Mouse (Mus musculus): ENCODE data around the gene Sgk2. TPM values are rescaled to one million over a fixed set of nuclear protein-coding genes. Genes with fewer than 3 reads are reported as not detected.

Gene Sgk2
- polyA plus RNA-seq, 1 experiment from 2014 or later = not detected

DNA sequence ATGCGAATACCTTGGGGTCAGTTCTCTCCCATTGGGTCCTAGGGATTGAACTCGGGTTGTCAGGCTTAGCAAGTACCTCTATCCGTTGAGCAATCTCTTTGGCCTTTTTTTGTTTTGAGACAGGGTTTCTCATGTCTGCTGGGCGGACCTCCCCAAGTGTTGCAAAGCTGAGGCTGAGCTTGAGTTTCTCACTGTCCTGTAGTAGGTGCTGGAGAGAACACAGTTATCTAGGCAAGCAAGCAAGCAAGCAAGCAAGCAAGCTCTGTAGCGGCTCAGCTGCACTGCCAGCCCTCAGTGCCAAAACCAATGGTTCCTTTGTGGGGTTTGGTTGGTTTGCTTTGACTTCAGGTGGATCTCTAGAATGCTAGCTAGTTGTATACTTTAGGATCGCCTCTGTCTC is 73.5 kb downstream of the Sgk2 start:
- no peak overlapping the region for H3K27ac ChIP-seq (ENCODE audit: low read depth, low read length)
- ATAC-seq (ENCODE audit: insufficient read depth, low FRiP score, low TSS enrichment) (no peak), DNase-seq (ENCODE audit: low spot score) (no peak)
- H3K9ac ChIP-seq (ENCODE audit: low read length) = no peak overlapping the region
- no peaks in the 10 kb centered on the region for H3K36me3 ChIP-seq (ENCODE audit: control insufficient read depth, insufficient read depth, low read length)
- no peak overlapping the region for H3K4me3 ChIP-seq (ENCODE audit: low read depth, low read length)
- H3K4me2 ChIP-seq (ENCODE audit: low read depth) = no peak overlapping the region
- H3K4me1 ChIP-seq (ENCODE audit: control insufficient read depth, insufficient read depth, low read length) = peaks cover 5% of the 10 kb centered on the region
- H3K9me3 ChIP-seq (ENCODE audit: control insufficient read depth, low read length) = no peaks in the 10 kb centered on the region
- no peaks in the 10 kb centered on the region for H3K27me3 ChIP-seq (ENCODE audit: control insufficient read depth, insufficient read depth, low read length)
- WGBS = 79% methylated on average over 6 of the region's 6 CpGs

DNA sequence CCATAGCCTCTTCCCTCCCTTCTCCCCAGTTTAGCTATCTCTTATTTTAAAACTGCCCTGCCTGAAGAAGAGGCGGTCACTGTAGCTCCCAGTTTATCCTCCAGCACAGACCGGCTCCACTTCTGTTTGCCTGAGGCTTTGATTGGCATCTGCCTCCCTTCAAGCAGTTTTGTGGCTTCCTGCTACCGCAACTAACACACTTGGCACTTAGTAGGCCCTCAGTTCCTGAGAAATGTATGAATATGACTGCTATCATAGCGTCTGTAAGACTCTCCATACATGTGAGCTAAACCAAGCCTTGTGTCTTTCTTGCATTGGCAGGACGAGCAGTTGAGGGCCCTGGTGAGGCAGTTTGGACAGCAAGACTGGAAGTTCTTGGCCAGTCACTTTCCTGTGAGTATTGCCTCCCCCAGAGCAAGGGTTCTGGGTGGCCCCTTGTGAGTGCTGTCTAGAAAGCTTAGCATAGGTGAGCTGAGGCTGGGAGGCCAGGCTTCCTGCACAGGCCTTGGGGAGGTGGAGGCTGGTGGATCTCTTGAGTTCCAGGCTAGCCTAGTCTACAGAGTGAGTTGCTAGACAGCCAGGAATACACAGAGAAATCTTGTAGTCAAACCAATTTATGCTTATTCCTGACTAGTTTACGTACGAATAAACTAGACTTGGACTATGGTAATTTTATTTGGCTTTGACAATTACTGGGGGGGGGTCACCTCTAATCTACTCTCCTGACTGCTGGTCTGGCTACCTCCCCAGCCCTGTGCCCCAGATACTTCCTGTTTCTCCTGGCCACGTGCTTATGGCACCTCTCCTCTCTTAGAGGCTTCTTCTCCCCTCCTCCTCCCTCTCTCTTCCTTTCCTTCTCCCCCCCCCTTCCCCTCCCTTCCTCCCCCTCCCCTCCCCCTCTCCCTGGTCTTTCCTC is 74.3 kb downstream of the Sgk2 start:
- DNase-seq (ENCODE audit: low spot score) (no peak), ATAC-seq (ENCODE audit: insufficient read depth, low FRiP score, low TSS enrichment) (no peak)
- Histone ChIP-seq H3K4me1 (ENCODE audit: control insufficient read depth, insufficient read depth, low read length) (0 out of 2 replicates have a peak, but pooled peaks cover 2% of the 10 kb centered on the region), H3K27me3 (ENCODE audit: control insufficient read depth, insufficient read depth, low read length) (no peaks in the 10 kb centered on the region), H3K27ac (ENCODE audit: low read depth, low read length) (no peak overlapping the region), H3K9ac (ENCODE audit: low read length) (no peak overlapping the region), H3K36me3 (ENCODE audit: control insufficient read depth, insufficient read depth, low read length) (no peaks in the 10 kb centered on the region), H3K4me3 (ENCODE audit: low read depth, low read length) (no peak overlapping the region), H3K9me3 (ENCODE audit: control insufficient read depth, low read length) (no peaks in the 10 kb centered on the region), H3K4me2 (ENCODE audit: low read depth) (no peak overlapping the region)
- WGBS = 82% methylated on average over 8 of the region's 8 CpGs

DNA sequence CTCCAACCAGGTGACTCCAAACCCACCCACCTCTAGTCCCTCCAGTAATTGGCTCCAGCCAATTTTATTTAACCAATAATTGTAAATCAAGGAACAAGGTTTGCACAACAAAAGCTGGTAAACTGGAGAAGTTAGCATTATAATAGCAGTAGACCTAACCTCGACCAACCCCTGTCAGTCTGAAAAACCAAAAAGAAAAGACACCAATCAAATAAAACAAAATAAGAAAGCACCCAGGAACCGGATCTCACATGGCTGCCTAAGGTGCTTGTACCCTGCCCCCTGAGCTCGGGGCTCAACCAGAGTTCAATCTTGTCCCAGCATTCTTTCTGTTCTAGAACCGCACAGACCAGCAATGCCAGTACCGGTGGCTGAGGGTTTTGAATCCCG is 75.0 kb downstream of the Sgk2 start:
- no peak for DNase-seq (ENCODE audit: low spot score)
- WGBS = 62% methylated on average over 6 of the region's 6 CpGs
- H3K4me3 ChIP-seq (ENCODE audit: low read depth, low read length) = no peak overlapping the region
- H3K4me2 ChIP-seq (ENCODE audit: low read depth) = no peak overlapping the region
- ATAC-seq (ENCODE audit: insufficient read depth, low FRiP score, low TSS enrichment) = no peak
- H3K27me3 ChIP-seq (ENCODE audit: control insufficient read depth, insufficient read depth, low read length) = no peaks in the 10 kb centered on the region
- H3K9me3 ChIP-seq (ENCODE audit: control insufficient read depth, low read length) = no peaks in the 10 kb centered on the region
- H3K4me1 ChIP-seq (ENCODE audit: control insufficient read depth, insufficient read depth, low read length) = 0 out of 2 replicates have a peak, but pooled peaks cover 2% of the 10 kb centered on the region
- no peak overlapping the region for H3K27ac ChIP-seq (ENCODE audit: low read depth, low read length)
- H3K9ac ChIP-seq (ENCODE audit: low read length) = no peak overlapping the region
- no peaks in the 10 kb centered on the region for H3K36me3 ChIP-seq (ENCODE audit: control insufficient read depth, insufficient read depth, low read length)

Other genes with a start within 250 kb of the Sgk2 start
- gene Srsf6, start 55.8 kb upstream of the Sgk2 start, polyA plus RNA-seq (2014; fragmentation: Nextera tagmentation; extraction: Ambion mirVana) = 272 and 284 TPM in 2 replicates
- gene L3mbtl1, start 43.9 kb upstream of the Sgk2 start, polyA plus RNA-seq (2014; fragmentation: Nextera tagmentation; extraction: Ambion mirVana) = 0.05 TPM in 1 of 2 replicates, not detected in the other
- 52.8 and 55.3 TPM in 2 replicates for gene Ift52, start 30.0 kb downstream of the Sgk2 start, polyA plus RNA-seq (2014; fragmentation: Nextera tagmentation; extraction: Ambion mirVana)
- 26.6 and 27.0 TPM in 2 replicates for gene Mybl2, start 67.4 kb downstream of the Sgk2 start, polyA plus RNA-seq (2014; fragmentation: Nextera tagmentation; extraction: Ambion mirVana)
- gene Gtsf1l, start 100.5 kb downstream of the Sgk2 start, polyA plus RNA-seq (2014; fragmentation: Nextera tagmentation; extraction: Ambion mirVana) = 0.29 TPM in 1 of 2 replicates, not detected in the other
- gene Tox2, start 215.8 kb downstream of the Sgk2 start, polyA plus RNA-seq (2014; fragmentation: Nextera tagmentation; extraction: Ambion mirVana) = 18.0 and 20.3 TPM in 2 replicates